Mouse (Mus musculus) bone marrow, adult 2 months (tissue): ENCODE data around the gene Chd4. TPM values are rescaled to one million over a fixed set of nuclear protein-coding genes. Genes with fewer than 3 reads are reported as not detected.
A peak's percentile ranks its signal among the peaks of the same experiment; 100 is the strongest.

ENCODE experiments used
- H3K27ac ChIP-seq: fragments of 200-500 bp; 2 replicates; pipeline ENCODE4 v1.5.1; 2012; ENCODE audit warnings: low read depth, mild to moderate bottlenecking, control low read depth, inconsistent platforms, low read length; ENCODE audit not compliant: control insufficient read depth, poor library complexity, insufficient read depth
- H3K4me1 ChIP-seq: fragments of 200-500 bp; 2 replicates; pipeline ENCODE4 v1.6.1; 2011; ENCODE audit warnings: low read length; ENCODE audit not compliant: control insufficient read depth, insufficient read depth
- H3K4me3 ChIP-seq: fragments of 200-500 bp; replicated peaks from 2 replicates; pipeline ENCODE3; 2011; ENCODE audit warnings: mild to moderate bottlenecking, low read depth, low read length, control low read depth; ENCODE audit not compliant: control insufficient read depth
- CTCF ChIP-seq: fragments of 200-500 bp; IDR thresholded peaks from 2 replicates; pipeline ENCODE4 v1.5.1; 2011; ENCODE audit warnings: low read length, control low read depth; ENCODE audit not compliant: control insufficient read depth, insufficient read depth
- POLR2A ChIP-seq: fragments of 200-500 bp; IDR thresholded peaks from 2 replicates; pipeline ENCODE4 v1.6.1; 2011; ENCODE audit warnings: low read depth, mild to moderate bottlenecking, control low read depth, low read length, borderline replicate concordance; ENCODE audit not compliant: control insufficient read depth
- WGBS: fragments of 180-500 bp; shearing (Covaris S2); methylation state at CpG from one replicate; pipeline ENCODE4 v1.1.7; 2018; 5-methylcytosine and 5-hydroxymethylcytosine counted together
- polyA plus RNA-seq: library from polyadenylated mRNA; stranded (reverse); fragments of >200 nt; gene quantifications from 2 replicates; pipeline ENCODE4 v1.2.4, GENCODE M21; 2011; ENCODE audit warnings: low replicate concordance; ENCODE audit not compliant: missing spikeins, insufficient read depth, insufficient read length

Chd4 gene
- polyA plus RNA-seq, 1 experiment: 106 TPM

- 82% methylated on average over 10 of the region's 10 CpGs for WGBS
- no peak overlapping the region for H3K4me3 ChIP-seq
- no peak for TF ChIP-seq POLR2A
- no peak for TF ChIP-seq CTCF
- no peak overlapping the region for H3K27ac ChIP-seq
- H3K4me1 ChIP-seq: peaks cover 11% of the 10 kb centered on the region; the same call in 1 of the 2 replicates
These were observed 51.5 kb downstream of the Chd4 start for GRCm38 (mm10) chr6:125147329-125147728.

GRCm38 (mm10) chr6:125148251-125148925, 52.6 kb downstream of the Chd4 start:
- Histone ChIP-seq H3K27ac (peak overlapping the region; percentile 13), H3K4me3 (no peak overlapping the region), H3K4me1 (peaks cover 11% of the 10 kb centered on the region; the same call in 1 of the 2 replicates)
- TF ChIP-seq CTCF: no peak
- TF ChIP-seq POLR2A: peak; percentile 22; the same call in 1 of the 2 replicates
- 35% methylated on average over 18 of the region's 18 CpGs for whole genome bisulfite sequencing

GRCm38 (mm10) chr6:125148926-125149568, 53.3 kb downstream of the Chd4 start:
- Histone ChIP-seq H3K27ac (peak overlapping the region; percentile 44), H3K4me1 (peaks cover 11% of the 10 kb centered on the region; the same call in 1 of the 2 replicates), H3K4me3 (no peak overlapping the region)
- WGBS: 36% methylated on average over 16 of the region's 16 CpGs
- TF ChIP-seq POLR2A: peak; percentile 25; the same call in 1 of the 2 replicates
- TF ChIP-seq CTCF: no peak

GRCm38 (mm10) chr6:125149569-125149950, 53.8 kb downstream of the Chd4 start:
- TF ChIP-seq CTCF: no peak
- no peak for TF ChIP-seq POLR2A
- Histone ChIP-seq H3K4me1 (peaks cover 11% of the 10 kb centered on the region; the same call in 1 of the 2 replicates), H3K4me3 (no peak overlapping the region), H3K27ac (peak overlapping the region; percentile 44; the same call in 1 of the 2 replicates)
- 66% methylated on average over 7 of the region's 7 CpGs for WGBS

GRCm38 (mm10) chr6:125152212-125153017, 56.6 kb downstream of the Chd4 start:
- TF ChIP-seq POLR2A (no peak), CTCF (no peak)
- H3K4me3 ChIP-seq: no peak overlapping the region
- H3K27ac ChIP-seq: no peak overlapping the region; the same call in 1 of the 2 replicates
- 63% methylated on average over 22 of the region's 22 CpGs for WGBS
- peaks cover 5% of the 10 kb centered on the region; the same call in 1 of the 2 replicates for H3K4me1 ChIP-seq

- Histone ChIP-seq H3K4me3 (no peak overlapping the region), H3K4me1 (peaks cover 5% of the 10 kb centered on the region; the same call in 1 of the 2 replicates), H3K27ac (no peak overlapping the region)
- TF ChIP-seq POLR2A: no peak
- TF ChIP-seq CTCF: no peak
- 76% methylated on average over 5 of the region's 5 CpGs for WGBS
These were observed 57.2 kb downstream of the Chd4 start for GRCm38 (mm10) chr6:125153018-125153389.

GRCm38 (mm10) chr6:125153682-125154081, 57.9 kb downstream of the Chd4 start:
- peaks cover 1% of the 10 kb centered on the region; the same call in 1 of the 2 replicates for H3K4me1 ChIP-seq
- TF ChIP-seq POLR2A (no peak), CTCF (no peak)
- no peak overlapping the region for H3K4me3 ChIP-seq
- no peak overlapping the region for H3K27ac ChIP-seq
- WGBS: 74% methylated on average over 4 of the region's 4 CpGs

GRCm38 (mm10) chr6:125154550-125154949, 58.8 kb downstream of the Chd4 start:
- Histone ChIP-seq H3K4me1 (no peaks in the 10 kb centered on the region; the same call in 1 of the 2 replicates), H3K27ac (no peak overlapping the region), H3K4me3 (no peak overlapping the region)
- TF ChIP-seq POLR2A: no peak
- peak; percentile 41 for TF ChIP-seq CTCF
